Mouse (Mus musculus): ENCODE measurements around the gene Ptdss2. TPM values are rescaled to one million over a fixed set of nuclear protein-coding genes. Genes with fewer than 3 reads are reported as not detected.

The Ptdss2 gene
- polyA plus RNA-seq, 1 experiment from 2014 or later = 83.4 TPM

DNA sequence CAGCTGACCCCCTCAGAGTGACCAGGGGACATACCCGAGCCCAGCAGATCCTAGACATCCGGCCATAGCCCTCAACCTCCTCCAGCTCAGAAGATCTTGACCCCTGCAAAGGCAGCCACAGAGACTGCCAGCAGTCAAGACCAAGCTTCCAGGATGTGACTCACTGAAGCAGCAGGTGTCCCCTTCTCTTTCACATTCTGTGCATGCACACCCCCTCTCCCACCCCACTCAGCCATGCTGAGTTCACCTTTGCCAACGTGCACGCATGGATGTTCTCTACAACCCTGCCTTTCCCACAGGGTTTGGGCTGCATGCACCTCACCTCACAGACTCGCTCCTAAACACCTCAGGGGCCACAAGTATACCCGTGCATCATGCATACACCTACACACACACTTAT is 26.2 kb upstream of the Ptdss2 start:
- Histone ChIP-seq H3K36me3 (no peaks in the 10 kb centered on the region), H3K27ac (peak overlapping the region; percentile 89; the same call in 1 of the 2 replicates), H3K27me3 (peaks cover 23% of the 10 kb centered on the region), H3K4me3 (replicated peaks) (peak overlapping the region; percentile 13), H3K4me1 (peaks cover 59% of the 10 kb centered on the region), H3K9ac (no peak overlapping the region), H3K9me3 (replicated peaks) (no peaks in the 10 kb centered on the region), H3K4me2 (peak overlapping the region; percentile 34)
- 80% methylated on average over 6 of the region's 6 CpGs for WGBS
- ATAC-seq (replicated peaks; ENCODE audit: low FRiP score) = no peak

- 59% methylated on average over 6 of the region's 6 CpGs for WGBS
- Histone ChIP-seq H3K4me3 (replicated peaks) (peak overlapping the region; percentile 13), H3K4me1 (peaks cover 59% of the 10 kb centered on the region)
Observed at GRCm38 (mm10) chr7:141096649-141097056, 25.5 kb upstream of the Ptdss2 start.

DNA sequence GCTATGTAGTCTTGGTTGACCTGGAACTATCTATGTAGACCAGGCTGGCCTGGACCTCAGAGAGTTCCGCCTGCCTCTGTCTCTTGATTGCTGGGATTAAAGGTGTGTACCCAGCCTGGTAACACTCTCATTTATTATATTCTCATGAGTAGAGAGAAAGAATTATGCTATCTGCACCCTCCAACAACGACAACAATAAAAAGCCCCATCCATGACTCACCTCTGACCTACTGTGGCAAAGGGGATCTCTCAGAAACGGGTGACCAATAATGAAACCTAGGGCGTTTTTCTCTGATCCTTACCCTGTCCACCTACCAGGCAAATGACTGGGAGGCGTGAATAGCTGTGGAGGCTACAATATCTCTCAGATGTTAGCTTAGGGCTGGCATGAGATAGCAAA is 25.0 kb upstream of the Ptdss2 start:
- Histone ChIP-seq H3K9ac (no peak overlapping the region), H3K4me3 (replicated peaks) (no peak overlapping the region), H3K27ac (no peak overlapping the region), H3K4me2 (no peak overlapping the region), H3K27me3 (peaks cover 34% of the 10 kb centered on the region), H3K9me3 (replicated peaks) (no peaks in the 10 kb centered on the region), H3K4me1 (peaks cover 55% of the 10 kb centered on the region), H3K36me3 (no peaks in the 10 kb centered on the region)
- ATAC-seq (replicated peaks; ENCODE audit: low FRiP score) = no peak
- 78% methylated on average over 5 of the region's 5 CpGs for WGBS

More at GRCm38 (mm10) chr7:141096649-141097056, 25.5 kb upstream of the Ptdss2 start:
- Histone ChIP-seq H3K4me2 (peak overlapping the region; percentile 34), H3K9me3 (replicated peaks) (no peaks in the 10 kb centered on the region), H3K36me3 (no peaks in the 10 kb centered on the region), H3K27ac (0 out of 2 replicates have a peak overlapping the region, but pooled peaks have one; percentile 46), H3K27me3 (peaks cover 30% of the 10 kb centered on the region), H3K9ac (no peak overlapping the region)
- no peak for ATAC-seq (replicated peaks; ENCODE audit: low FRiP score)

DNA sequence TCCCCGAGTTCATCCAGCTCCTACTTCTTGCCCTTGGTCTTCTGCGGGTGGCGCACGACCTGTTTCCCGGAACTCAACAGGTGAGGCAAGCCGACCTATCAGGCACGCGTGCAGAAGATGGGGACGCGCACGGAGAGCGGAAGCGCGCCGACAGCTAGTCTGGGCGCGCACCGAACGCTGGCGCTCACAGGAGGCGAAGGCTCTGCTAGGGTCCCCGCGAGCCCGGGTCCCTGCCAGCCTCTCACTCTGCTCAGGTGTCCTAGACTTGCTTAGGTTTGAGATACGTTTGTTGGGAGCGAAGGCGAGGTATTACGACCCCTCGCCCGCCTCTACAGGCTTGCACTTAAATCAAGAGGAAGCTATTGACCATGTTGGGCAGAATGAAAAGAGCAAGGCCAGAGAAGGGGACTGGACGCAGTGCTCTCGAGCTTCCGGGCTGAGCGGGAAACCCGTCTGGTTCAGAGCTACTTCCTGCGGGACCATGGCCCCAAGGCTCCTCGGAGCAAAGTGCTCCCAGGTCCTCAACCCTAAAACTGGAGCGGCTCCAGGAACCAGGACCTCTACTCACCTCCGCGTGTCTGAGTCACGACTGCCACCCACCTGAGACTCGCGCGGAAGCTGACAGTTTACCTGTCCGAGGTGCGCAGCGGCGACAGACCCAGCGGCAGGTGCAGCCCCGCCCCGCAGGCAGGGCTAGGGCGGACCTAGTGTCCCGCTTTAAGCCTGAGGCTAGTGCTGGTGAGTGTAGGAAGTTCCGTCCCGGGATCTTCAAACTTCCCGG is 22.1 kb upstream of the Ptdss2 start, which contains the start of gene Sigirr:
TSS of gene Sigirr (minus strand) at position 662 of the 781 bp plus-strand sequence.
- Histone ChIP-seq H3K9me3 (replicated peaks) (no peaks in the 10 kb centered on the region), H3K4me2 (peak within 1 kb of the TSS; percentile 75), H3K9ac (peak within 1 kb of the TSS; percentile 27), H3K4me1 (peaks cover 29% of the 10 kb centered on the region), H3K27me3 (peaks cover 29% of the 10 kb centered on the region), H3K27ac (0 out of 2 replicates have a peak within 1 kb of the TSS, but pooled peaks have one; percentile 20), H3K4me3 (replicated peaks) (peak within 1 kb of the TSS; percentile 44), H3K36me3 (no peaks in the 10 kb centered on the region)
- ATAC-seq (replicated peaks; ENCODE audit: low FRiP score) = peak; percentile 55
- WGBS = under 1% methylated on average over 56 of the region's 56 CpGs

DNA sequence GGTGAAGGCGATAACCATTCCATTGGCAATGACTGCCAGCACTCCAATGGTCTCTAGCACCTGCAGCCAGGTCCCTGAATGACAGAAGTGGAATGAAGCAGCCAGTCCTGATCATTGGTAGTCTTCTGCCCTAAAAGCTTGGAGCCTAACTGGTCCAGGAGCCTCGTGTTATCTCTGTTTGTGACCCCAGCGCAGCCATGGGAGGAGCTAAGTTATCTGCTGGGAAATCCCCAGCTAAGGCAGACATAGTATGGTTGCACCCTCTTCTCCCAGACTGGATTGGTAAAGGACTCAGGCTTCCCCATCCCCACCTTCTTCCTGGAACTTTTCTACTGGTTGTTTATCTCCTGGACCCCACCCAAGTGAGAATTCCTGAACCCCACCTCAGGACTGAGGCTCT is 19.0 kb upstream of the Ptdss2 start:
- no peaks in the 10 kb centered on the region for H3K36me3 ChIP-seq
- peaks cover 29% of the 10 kb centered on the region for H3K27me3 ChIP-seq
- 67% methylated on average over 3 of the region's 3 CpGs for WGBS
- peaks cover 12% of the 10 kb centered on the region for H3K4me1 ChIP-seq
- H3K27ac ChIP-seq = no peak overlapping the region
- no peaks in the 10 kb centered on the region for H3K9me3 ChIP-seq (replicated peaks)
- ATAC-seq (replicated peaks; ENCODE audit: low FRiP score) = no peak
- H3K9ac ChIP-seq = no peak overlapping the region
- H3K4me2 ChIP-seq = no peak overlapping the region
- no peak overlapping the region for H3K4me3 ChIP-seq (replicated peaks)

GRCm38 (mm10) chr7:141115874-141116273 is 6.3 kb upstream of the Ptdss2 start:
- Histone ChIP-seq H3K4me2 (no peak overlapping the region), H3K36me3 (no peaks in the 10 kb centered on the region), H3K27ac (no peak overlapping the region), H3K9me3 (replicated peaks) (no peaks in the 10 kb centered on the region), H3K4me1 (0 out of 2 replicates have a peak, but pooled peaks cover 2% of the 10 kb centered on the region), H3K27me3 (0 out of 2 replicates have a peak, but pooled peaks cover 4% of the 10 kb centered on the region), H3K4me3 (replicated peaks) (no peak overlapping the region), H3K9ac (no peak overlapping the region)
- WGBS = 84% methylated on average over 9 of the region's 9 CpGs
- ATAC-seq (replicated peaks; ENCODE audit: low FRiP score) = no peak

- Histone ChIP-seq H3K4me1 (peaks cover 8% of the 10 kb centered on the region), H3K4me2 (peak within 1 kb of the TSS; percentile 50), H3K27me3 (0 out of 2 replicates have a peak, but pooled peaks cover 4% of the 10 kb centered on the region), H3K27ac (no peak within 1 kb of the TSS), H3K9me3 (replicated peaks) (no peaks in the 10 kb centered on the region), H3K4me3 (replicated peaks) (peak within 1 kb of the TSS; percentile 21), H3K36me3 (no peaks in the 10 kb centered on the region), H3K9ac (peak within 1 kb of the TSS; percentile 25)
- WGBS = 13% methylated on average over 9 of the region's 9 CpGs
- ATAC-seq (replicated peaks; ENCODE audit: low FRiP score) = peak; percentile 53
Observed at GRCm38 (mm10) chr7:141117636-141118035, 4.5 kb upstream of the Ptdss2 start, which contains the start of gene Ano9. Gene Ano9, minus strand, starts transcription at chr7:141117806.

DNA sequence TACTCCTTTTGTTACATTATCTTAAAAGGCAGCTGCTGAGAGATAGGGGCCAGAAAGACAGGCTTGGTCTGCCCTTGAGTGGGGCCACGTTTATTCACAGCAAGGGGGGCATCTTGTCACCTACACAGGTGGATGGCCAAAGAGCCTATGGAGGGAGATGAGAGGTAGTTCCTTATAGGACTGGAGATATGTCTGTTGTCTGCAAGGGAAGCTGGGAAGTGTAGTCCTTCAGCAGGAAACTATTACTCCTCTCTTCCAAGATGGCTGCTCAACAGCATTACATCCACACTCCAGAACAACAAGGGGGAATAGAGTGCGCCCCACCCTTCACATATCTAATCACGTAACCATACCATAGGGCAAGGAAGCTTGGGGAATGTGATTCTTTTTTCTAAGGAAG is 2.7 kb upstream of the Ptdss2 start:
- Histone ChIP-seq H3K27me3 (0 out of 2 replicates have a peak, but pooled peaks cover 4% of the 10 kb centered on the region), H3K27ac (no peak overlapping the region), H3K36me3 (no peaks in the 10 kb centered on the region), H3K4me1 (peaks cover 14% of the 10 kb centered on the region), H3K4me3 (replicated peaks) (no peak overlapping the region), H3K4me2 (no peak overlapping the region), H3K9me3 (replicated peaks) (no peaks in the 10 kb centered on the region), H3K9ac (no peak overlapping the region)
- ATAC-seq (replicated peaks; ENCODE audit: low FRiP score) = no peak
- WGBS = 73% methylated on average over 3 of the region's 3 CpGs

DNA sequence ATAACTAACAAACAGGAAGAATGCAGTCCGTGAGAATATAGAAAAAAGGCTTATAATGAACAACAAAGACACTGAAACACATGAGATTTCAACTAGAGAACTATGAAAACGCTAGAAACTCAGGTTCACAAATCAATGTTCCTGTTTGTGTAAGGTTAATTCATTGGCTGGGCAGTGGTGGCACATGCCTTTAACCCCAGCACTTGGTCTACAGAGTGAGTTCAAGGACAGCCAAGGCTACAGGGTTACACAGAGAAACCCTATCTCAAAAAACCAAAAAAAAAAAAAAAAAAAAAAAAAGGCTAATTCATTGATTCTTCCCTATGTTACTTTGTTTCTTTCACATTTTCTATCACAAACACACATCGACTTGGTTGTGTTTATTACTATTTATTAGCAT is 1.6 kb upstream of the Ptdss2 start:
- Histone ChIP-seq H3K27ac (0 out of 2 replicates have a peak overlapping the region, but pooled peaks have one; percentile 22), H3K9ac (no peak overlapping the region), H3K4me3 (replicated peaks) (no peak overlapping the region), H3K4me2 (no peak overlapping the region), H3K27me3 (0 out of 2 replicates have a peak, but pooled peaks cover 4% of the 10 kb centered on the region), H3K36me3 (no peaks in the 10 kb centered on the region), H3K9me3 (replicated peaks) (no peaks in the 10 kb centered on the region), H3K4me1 (peaks cover 14% of the 10 kb centered on the region)
- ATAC-seq (replicated peaks; ENCODE audit: low FRiP score) = no peak
- 76% methylated on average over 3 of the region's 3 CpGs for WGBS

- Histone ChIP-seq H3K9ac (no peak overlapping the region), H3K4me2 (no peak overlapping the region), H3K36me3 (no peaks in the 10 kb centered on the region), H3K4me1 (peaks cover 14% of the 10 kb centered on the region), H3K9me3 (replicated peaks) (no peaks in the 10 kb centered on the region), H3K4me3 (replicated peaks) (no peak overlapping the region), H3K27me3 (0 out of 2 replicates have a peak, but pooled peaks cover 4% of the 10 kb centered on the region), H3K27ac (0 out of 2 replicates have a peak overlapping the region, but pooled peaks have one; percentile 22)
- no peak for ATAC-seq (replicated peaks; ENCODE audit: low FRiP score)
- WGBS = 77% methylated on average over 5 of the region's 5 CpGs
Observed at GRCm38 (mm10) chr7:141121051-141121531, 1.1 kb upstream of the Ptdss2 start.

DNA sequence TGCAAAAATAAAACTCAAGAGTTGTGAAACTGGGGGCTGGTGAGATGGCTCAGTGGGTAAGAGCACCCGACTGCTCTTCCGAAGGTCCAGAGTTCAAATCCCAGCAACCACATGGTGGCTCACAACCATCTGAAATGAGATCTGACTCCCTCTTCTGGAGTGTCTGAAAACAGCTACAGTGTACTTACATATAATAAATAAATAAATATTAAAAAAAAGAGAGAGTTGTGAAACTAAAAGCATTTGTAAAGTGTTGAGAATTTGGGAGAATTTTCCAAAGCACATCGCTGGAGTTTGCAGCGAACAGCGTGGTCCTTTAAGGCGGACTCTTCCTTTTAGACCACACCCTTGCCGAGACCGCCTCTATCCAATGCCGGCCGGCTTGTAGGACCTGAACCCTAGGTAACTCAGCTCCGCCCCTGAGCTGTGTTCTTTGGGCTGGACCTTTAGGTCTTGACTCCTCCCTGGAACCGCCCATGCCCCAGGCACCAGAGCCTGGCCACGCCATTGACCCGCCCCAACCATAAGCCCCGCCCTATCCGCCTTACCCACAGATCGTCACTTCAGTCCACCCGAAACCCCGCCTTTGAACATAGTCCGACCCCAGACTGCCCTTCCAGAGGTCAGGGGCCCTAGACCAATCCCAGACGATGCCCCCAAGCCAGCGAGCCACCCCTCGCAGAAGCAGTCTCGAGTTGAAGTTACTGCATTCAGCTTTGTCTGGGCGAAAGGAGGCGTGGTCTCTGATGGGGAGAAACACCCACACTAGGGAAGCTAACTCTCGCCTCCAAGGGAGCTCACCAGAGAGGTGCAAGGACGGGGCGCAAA is 721 bp downstream of the Ptdss2 start:
- Histone ChIP-seq H3K36me3 (no peaks in the 10 kb centered on the region), H3K4me2 (peak overlapping the region; percentile 76), H3K9ac (peak overlapping the region; percentile 69), H3K4me1 (peaks cover 14% of the 10 kb centered on the region), H3K9me3 (replicated peaks) (no peaks in the 10 kb centered on the region), H3K27me3 (no peaks in the 10 kb centered on the region), H3K27ac (peak overlapping the region; percentile 92), H3K4me3 (replicated peaks) (peak overlapping the region; percentile 57)
- ATAC-seq (replicated peaks; ENCODE audit: low FRiP score) = peak; percentile 99
- 1% methylated on average over 29 of the region's 29 CpGs for WGBS

Data from kidney, embryonic 15.5 days (tissue).